ENCODE assay signal across 9 mouse cellular contexts in the genomic region with DNA sequence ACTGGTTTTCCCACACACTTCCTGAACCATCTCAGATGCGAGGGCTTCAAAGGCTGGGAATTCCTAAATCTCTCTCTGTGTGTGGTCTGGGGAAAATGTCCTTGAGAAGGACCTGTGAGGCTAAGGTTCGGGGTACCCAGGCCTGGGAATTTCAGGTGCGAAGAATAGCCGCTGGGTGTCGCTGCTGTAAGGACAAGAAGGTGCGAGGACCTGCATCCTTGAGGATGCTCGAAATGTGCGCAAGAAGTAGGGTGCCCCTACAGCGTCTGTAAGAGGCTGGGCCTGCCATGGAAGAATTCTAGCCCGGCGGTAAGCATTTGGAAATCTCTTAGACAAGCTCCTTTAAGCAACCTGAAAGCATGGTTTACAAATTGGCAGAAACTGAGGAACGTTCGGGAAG. TPM values are rescaled to one million over a fixed set of nuclear protein-coding genes. Genes with fewer than 3 reads are reported as not detected.
DNase-seq lines count a peak whose midpoint lies in the region; ATAC-seq lines count a peak whose summit lies in the region.
"Had no signal": no experiment of that assay in that cellular context is flagged by ENCODE, and none has a peak within 500 bp of the region (broad histone marks: within the 10 kb centered on the region; RNA-seq: fewer than 3 reads in every experiment).

No protein-coding gene starts in this region.

- peaks cover 18% of the 10 kb centered on the region for H3K4me1 ChIP-seq in hindbrain, embryonic 15.5 days (replicated peaks)

- peak; percentile 74 to 84 for DNase-seq in cerebellum, postnatal 14 days
- DNase-seq in cerebellum, adult 11-12 months, result no peak
- DNase-seq in embryo, embryonic 11 days, result peak; percentile 78
- peak; percentile 28 for DNase-seq in lung, postnatal 10 days
- peak; percentile 44 to 74 for DNase-seq in right cerebral cortex, postnatal 10 days (ENCODE audit: low spot score in 2 of 2)
- no peak for DNase-seq in gastrocnemius, postnatal 4 days (ENCODE audit: low spot score in 2 of 2)

- H3K27me3 ChIP-seq in hindbrain, embryonic 15.5 days, result peaks cover 30% of the 10 kb centered on the region

- WGBS in hindbrain, embryonic 15.5 days, result 3% methylated on average over 13 of the region's 13 CpGs

- peak overlapping the region; percentile 14; the same call in 1 of the 2 replicates for H3K9ac ChIP-seq in hindbrain, embryonic 15.5 days

- 0 out of 2 replicates have a peak overlapping the region, but pooled peaks have one; percentile 64 for H3K27ac ChIP-seq in hindbrain, embryonic 15.5 days (replicated peaks)

- H3K4me3 ChIP-seq in hindbrain, embryonic 15.5 days, result peak overlapping the region; percentile 36

- ATAC-seq in CD4-positive, CD25-positive, alpha-beta regulatory T cell, adult 4 months, result peak; percentile 56
- 0 out of 2 replicates have a peak, but pooled peaks have one; percentile 51 for ATAC-seq in hindbrain, embryonic 15.5 days (ENCODE audit: low FRiP score, low read depth)

- no peaks in the 10 kb centered on the region for H3K36me3 ChIP-seq in hindbrain, embryonic 15.5 days

- peak overlapping the region; percentile 56 for H3K4me2 ChIP-seq in hindbrain, embryonic 15.5 days

- H3K9me3 ChIP-seq in hindbrain, embryonic 15.5 days, result no peaks in the 10 kb centered on the region

RNA-seq across cellular contexts. Expression of gene T2, which starts 32.7 kb away (rescaled TPM):
- polyA plus RNA-seq in CD4-positive, CD25-positive, alpha-beta regulatory T cell, adult 4 months (2017; shearing (Covaris generic)), result 1 to 10 TPM in 1 of 2 experiments, under 1 TPM in 1; 0.51 to 2.7 TPM
- polyA plus RNA-seq in hindbrain, embryonic 15.5 days (2015; fragmentation: Nextera tagmentation; extraction: Ambion mirVana), result 0.54 and 0.58 TPM in 2 replicates
- not detected for total RNA-seq in gastrocnemius, postnatal 4 days (2021)
- total RNA-seq: MEL had no signal

RNA-seq across cellular contexts. Expression of gene T, which starts 45.8 kb away (rescaled TPM):
- not detected for polyA plus RNA-seq in CD4-positive, CD25-positive, alpha-beta regulatory T cell, adult 4 months (2017; shearing (Covaris generic))
- polyA plus RNA-seq in hindbrain, embryonic 15.5 days (2015; fragmentation: Nextera tagmentation; extraction: Ambion mirVana), result 0.12 and 0.47 TPM in 2 replicates
- under 1 TPM; 0.25 to 0.36 TPM for total RNA-seq in gastrocnemius, postnatal 4 days (2021)
- total RNA-seq: MEL had no signal

RNA-seq across cellular contexts. Expression of gene Prr18, which starts 51.2 kb away (rescaled TPM):
- not detected for polyA plus RNA-seq in CD4-positive, CD25-positive, alpha-beta regulatory T cell, adult 4 months (2017; shearing (Covaris generic))
- polyA plus RNA-seq in hindbrain, embryonic 15.5 days (2015; fragmentation: Nextera tagmentation; extraction: Ambion mirVana), result 18.4 and 23.1 TPM in 2 replicates
- total RNA-seq in gastrocnemius, postnatal 4 days (2021), result under 1 TPM; 0.12 to 0.18 TPM

Comparison
In these comparisons a context has a peak if more than half of its experiments do, and no peak if none do; other contexts are left out.
1. DNase-seq: peak in cerebellum, postnatal 14 days (2 of 2), embryo, embryonic 11 days (single experiment), lung, postnatal 10 days (single experiment) and right cerebral cortex, postnatal 10 days (2 of 2); none in cerebellum, adult 11-12 months (single experiment) and gastrocnemius, postnatal 4 days (0 of 2).
2. RNA of gene Prr18, which starts 51.2 kb away (polyA plus RNA-seq): 18.4 to 23.1 TPM in hindbrain, embryonic 15.5 days; not detected in CD4-positive, CD25-positive, alpha-beta regulatory T cell, adult 4 months; every median in the first group is over 10 times any median in the second.